Mouse (Mus musculus) naive thymus-derived CD4-positive, alpha-beta T cell, adult 5 months (primary cell): Measurements from ENCODE around the gene Gm5475. TPM values are rescaled to one million over a fixed set of nuclear protein-coding genes. Genes with fewer than 3 reads are reported as not detected.

ENCODE experiments used
- polyA plus RNA-seq: library from polyadenylated mRNA; unstranded; fragments of 100-300 nt; shearing (Covaris generic); gene quantifications from one replicate; pipeline ENCODE4 v1.2.1, GENCODE M21; 2017

Gm5475 gene
- polyA plus RNA-seq: 0.14 TPM

DNA sequence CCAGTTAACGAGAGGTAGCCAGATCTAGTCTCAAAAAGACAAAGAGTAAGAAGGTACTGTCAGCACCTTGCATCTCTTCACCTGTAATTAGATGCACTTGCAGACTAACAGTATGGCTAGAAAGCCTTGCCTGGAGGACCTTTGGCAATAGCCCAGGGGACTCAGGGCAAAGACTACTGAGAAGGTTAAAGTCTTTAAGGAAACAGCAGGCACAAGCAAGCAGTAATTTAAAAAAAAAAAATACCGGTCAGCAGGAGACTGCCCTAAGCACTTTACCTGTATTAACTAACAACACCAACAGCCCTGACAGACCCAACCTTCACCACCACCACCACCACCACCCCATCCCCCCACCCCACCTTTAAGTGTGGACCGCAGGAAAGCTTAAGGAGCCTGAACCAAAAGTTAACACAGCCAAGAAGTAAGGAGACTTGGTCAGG is at the start of gene Gm5475:
Gm5475 (plus strand) TSS at position 390 of the 440 bp plus-strand sequence.

DNA sequence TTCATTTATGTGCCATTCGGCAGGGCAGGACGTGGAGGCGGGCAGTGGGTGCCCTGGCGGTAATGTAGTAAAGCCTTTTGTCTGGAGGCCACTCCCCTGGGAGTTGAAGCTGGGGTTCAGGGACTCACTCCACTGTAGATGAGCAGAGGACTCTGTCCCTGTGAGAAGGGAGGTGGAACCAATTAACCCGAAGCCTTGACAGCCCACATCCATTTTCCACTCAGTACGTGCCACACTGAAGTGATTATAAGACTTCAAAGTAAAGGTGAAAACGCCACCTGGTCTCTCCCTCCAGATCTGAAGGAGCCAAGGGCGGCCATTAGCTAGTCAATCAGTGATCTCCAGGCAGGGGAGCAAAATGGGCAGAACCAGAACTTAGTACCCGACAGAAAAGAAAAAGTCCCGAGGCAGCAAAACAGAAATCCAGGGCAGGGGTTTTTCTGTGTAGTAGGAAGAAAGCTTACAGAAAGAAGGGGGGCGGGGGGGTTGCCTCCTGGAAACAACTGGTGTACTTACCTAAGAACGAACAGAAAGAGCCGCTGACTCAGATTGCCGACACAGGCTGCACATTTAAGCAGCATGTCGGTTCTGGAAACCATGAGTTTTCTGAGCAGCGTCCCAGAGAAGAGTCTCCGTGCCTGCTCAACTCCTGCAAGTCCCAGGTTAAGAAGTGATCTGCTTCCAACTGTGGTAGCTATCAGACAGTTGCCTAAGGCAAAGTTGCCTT is 2.6 kb downstream of the Gm5475 start, which contains the start of gene Slc11a2:
Slc11a2 (minus strand) TSS at position 677 of the 727 bp plus-strand sequence.

DNA sequence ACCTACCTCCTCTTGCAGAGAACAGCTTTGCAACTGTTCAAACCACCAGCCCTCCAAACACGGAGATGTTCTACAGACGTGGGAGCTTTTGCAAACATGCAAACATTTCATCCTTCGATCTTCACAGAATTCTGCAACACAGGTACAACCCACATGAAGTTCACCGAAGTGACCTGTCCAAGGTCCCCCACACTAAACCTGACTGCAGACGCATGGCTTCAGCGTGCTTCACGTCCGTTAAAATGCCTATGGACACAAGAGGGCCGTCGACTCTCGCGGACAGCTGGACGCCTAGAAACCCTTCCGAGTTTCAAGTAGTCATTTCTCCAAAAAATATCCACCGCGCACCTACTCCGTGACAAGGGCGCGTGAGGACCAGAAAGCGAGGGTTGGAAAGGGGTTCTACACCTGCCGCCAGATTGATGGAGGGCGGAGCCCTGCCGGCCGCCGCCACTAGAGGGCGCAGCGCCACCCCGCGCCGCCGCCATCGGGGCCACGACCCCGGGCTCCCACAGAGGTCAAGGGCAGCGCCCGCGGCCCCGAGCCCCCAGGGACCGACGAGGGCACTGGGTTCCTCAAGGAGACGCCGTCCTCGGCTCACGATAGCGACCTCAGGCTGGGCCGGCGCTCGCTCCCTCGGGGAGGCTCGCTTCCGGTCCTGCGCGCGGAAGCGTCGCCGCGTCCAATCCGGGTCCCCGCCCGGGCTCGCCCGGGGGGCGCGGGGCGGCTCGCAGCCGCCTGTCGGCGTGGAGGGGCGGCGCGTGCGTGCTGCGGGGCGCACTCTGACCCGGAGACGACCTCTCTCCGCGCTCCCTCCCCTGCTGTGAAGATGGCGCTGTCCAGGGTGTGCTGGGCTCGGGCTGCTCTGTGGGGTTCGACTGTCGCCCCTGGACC is 46.6 kb downstream of the Gm5475 start, which contains the start of gene Letmd1:
Letmd1 (plus strand) TSS at position 729 of the 894 bp plus-strand sequence.

Other genes with a start within 250 kb of the Gm5475 start
- gene Atf1, start 194.3 kb upstream of the Gm5475 start, polyA plus RNA-seq: 83.2 TPM
- gene Tmprss12, start 141.3 kb upstream of the Gm5475 start, polyA plus RNA-seq: not detected
- 1.8 TPM for gene Mettl7a1, start 118.0 kb upstream of the Gm5475 start, polyA plus RNA-seq
- not detected for gene Mettl7a3, start 87.2 kb upstream of the Gm5475 start, polyA plus RNA-seq
- not detected for gene Methig1, start 69.0 kb upstream of the Gm5475 start, polyA plus RNA-seq
- not detected for gene Mettl7a2, start 68.9 kb upstream of the Gm5475 start, polyA plus RNA-seq
- gene Higd1c, start 57.6 kb upstream of the Gm5475 start, polyA plus RNA-seq: not detected
- gene Slc11a2, start 2.9 kb downstream of the Gm5475 start, polyA plus RNA-seq: 34.9 TPM
- 46.0 TPM for gene Letmd1, start 46.9 kb downstream of the Gm5475 start, polyA plus RNA-seq
- 21.0 TPM for gene Csrnp2, start 73.3 kb downstream of the Gm5475 start, polyA plus RNA-seq
- 8.1 TPM for gene Tfcp2, start 129.9 kb downstream of the Gm5475 start, polyA plus RNA-seq
- 105 TPM for gene Pou6f1, start 177.8 kb downstream of the Gm5475 start, polyA plus RNA-seq
- gene Dazap2, start 193.2 kb downstream of the Gm5475 start, polyA plus RNA-seq: 785 TPM
- 0.90 TPM for gene Smagp, start 214.8 kb downstream of the Gm5475 start, polyA plus RNA-seq
- 544 TPM for gene Bin2, start 247.4 kb downstream of the Gm5475 start, polyA plus RNA-seq